Mouse (Mus musculus) spleen, adult 2 months (tissue): Measurements from ENCODE around the gene Amz2.

Experiments
- CTCF ChIP-seq: fragments of 200-500 bp; IDR thresholded peaks from 2 replicates; pipeline ENCODE4 v1.5.1; 2011; ENCODE audit warnings: mild to moderate bottlenecking, inconsistent platforms; ENCODE audit not compliant: insufficient read depth, insufficient read length, insufficient replicate concordance; ENCODE audit errors: extremely low read depth
- POLR2A ChIP-seq: fragments of 200-500 bp; IDR thresholded peaks from 2 replicates; pipeline ENCODE4 v1.6.1; 2011; ENCODE audit warnings: low read depth, low read length, inconsistent platforms

DNA sequence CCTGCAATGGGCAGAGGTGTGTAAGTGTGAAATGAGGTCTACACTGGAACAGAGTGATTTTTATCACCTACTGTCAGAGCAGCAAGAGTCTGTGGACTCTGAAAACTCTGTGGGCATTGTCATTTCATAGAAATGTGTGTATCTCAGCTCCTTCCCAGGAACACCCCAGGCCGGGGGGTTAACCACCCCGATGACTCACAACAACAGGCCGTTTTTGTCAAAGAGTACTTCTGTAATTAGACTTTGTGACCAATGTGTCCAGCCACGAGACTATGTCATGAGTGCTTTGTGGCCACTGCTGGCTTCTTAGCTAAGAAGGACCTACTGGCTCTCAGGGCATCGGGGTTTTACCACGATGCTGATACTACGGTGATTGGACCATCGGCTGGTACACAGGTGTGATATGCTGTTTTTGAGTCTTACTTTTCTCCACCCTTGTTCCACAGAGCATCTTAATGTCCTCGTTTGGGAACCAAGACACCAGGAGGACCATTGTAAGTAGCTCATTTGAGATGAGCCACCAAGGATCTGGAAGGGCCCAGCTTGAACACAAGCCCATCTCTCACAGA is 8.2 kb upstream of the Amz2 start:
- TF ChIP-seq CTCF = no peak
- TF ChIP-seq POLR2A = no peak
